Mouse (Mus musculus) neural tube, embryonic 15.5 days (tissue): ENCODE data around the gene Pi4ka. TPM values are rescaled to one million over a fixed set of nuclear protein-coding genes. Genes with fewer than 3 reads are reported as not detected.
"Not testable (repeated sequence)": the region's sequence is repeated elsewhere in the genome, so short reads cannot be mapped to it uniquely, and the experiment has no call there.

Source experiments
- ATAC-seq: fragments of 200-750 bp; cut with Nextera tagmentation; 2 replicates; pipeline ENCODE4 v1.8.0; 2017; ENCODE audit warnings: mild to moderate bottlenecking, moderate TSS enrichment, moderate library complexity; ENCODE audit not compliant: low FRiP score
- H3K27ac ChIP-seq: fragments of 300-500 bp; sonication (generic); replicated peaks from 2 replicates; pipeline ENCODE4 v1.5.1; 2015; ENCODE audit warnings: mild to moderate bottlenecking, inconsistent platforms
- H3K27me3 ChIP-seq: fragments of 300-500 bp; sonication (generic); replicated peaks from 2 replicates; pipeline ENCODE4 v1.6.1; 2015; ENCODE audit warnings: inconsistent platforms
- H3K36me3 ChIP-seq: fragments of 300-500 bp; sonication (generic); 2 replicates; pipeline ENCODE4 v1.6.1; 2015; ENCODE audit warnings: inconsistent platforms
- H3K4me1 ChIP-seq: fragments of 300-500 bp; sonication (generic); 2 replicates; pipeline ENCODE4 v1.6.1; 2015; ENCODE audit warnings: inconsistent platforms
- H3K4me2 ChIP-seq: fragments of 300-500 bp; sonication (generic); 2 replicates; pipeline ENCODE4 v1.6.1; 2015; ENCODE audit warnings: inconsistent platforms, mild to moderate bottlenecking, moderate library complexity
- H3K4me3 ChIP-seq: fragments of 300-500 bp; sonication (generic); replicated peaks from 2 replicates; pipeline ENCODE4 v1.5.1; 2015; ENCODE audit warnings: mild to moderate bottlenecking, inconsistent platforms
- H3K9ac ChIP-seq: fragments of 300-500 bp; sonication (generic); replicated peaks from 2 replicates; pipeline ENCODE4 v1.6.1; 2015; ENCODE audit warnings: mild to moderate bottlenecking, inconsistent platforms
- H3K9me3 ChIP-seq: fragments of 300-500 bp; sonication (generic); replicated peaks from 2 replicates; pipeline ENCODE4 v1.6.1; 2016; ENCODE audit warnings: inconsistent platforms
- WGBS: fragments of 180-500 bp; shearing (Covaris S2); methylation state at CpG from one replicate; pipeline ENCODE4 v1.1.7; 2015; ENCODE audit warnings: mixed read lengths; 5-methylcytosine and 5-hydroxymethylcytosine counted together
- polyA plus RNA-seq: library from polyadenylated mRNA; unstranded; fragments of >200 nt; fragmentation: Nextera tagmentation; extraction: Ambion mirVana; gene quantifications from 2 replicates; pipeline ENCODE4 v1.2.1, GENCODE M21; 2015

The Pi4ka gene
- polyA plus RNA-seq, 1 experiment from 2014 or later, result 59.7 TPM

GRCm38 (mm10) chr16:17244996-17245395 is 161.1 kb downstream of the Pi4ka start:
- Histone ChIP-seq H3K27me3 (no peaks in the 10 kb centered on the region), H3K9ac (no peak overlapping the region), H3K9me3 (no peaks in the 10 kb centered on the region), H3K4me3 (no peak overlapping the region), H3K36me3 (no peaks in the 10 kb centered on the region), H3K4me2 (no peak overlapping the region), H3K27ac (no peak overlapping the region), H3K4me1 (0 out of 2 replicates have a peak, but pooled peaks cover 15% of the 10 kb centered on the region)
- 88% methylated on average over 1 of the region's 1 CpGs for WGBS
- no peak for ATAC-seq

GRCm38 (mm10) chr16:17243731-17244130 is 162.4 kb downstream of the Pi4ka start:
- Histone ChIP-seq H3K36me3 (no peaks in the 10 kb centered on the region), H3K4me1 (peaks cover 25% of the 10 kb centered on the region), H3K9ac (no peak overlapping the region), H3K4me2 (no peak overlapping the region), H3K9me3 (no peaks in the 10 kb centered on the region), H3K4me3 (no peak overlapping the region), H3K27ac (no peak overlapping the region), H3K27me3 (no peaks in the 10 kb centered on the region)
- WGBS, result 71% methylated on average over 1 of the region's 1 CpGs
- ATAC-seq, result no peak

- WGBS, result 91% methylated on average over 2 of the region's 2 CpGs
- ATAC-seq, result no peak
- Histone ChIP-seq H3K9me3 (no peaks in the 10 kb centered on the region), H3K36me3 (no peaks in the 10 kb centered on the region), H3K27me3 (no peaks in the 10 kb centered on the region), H3K27ac (no peak overlapping the region), H3K4me2 (no peak overlapping the region), H3K9ac (no peak overlapping the region), H3K4me1 (peaks cover 63% of the 10 kb centered on the region), H3K4me3 (no peak overlapping the region)
Measured at GRCm38 (mm10) chr16:17239409-17239808, 166.7 kb downstream of the Pi4ka start.

- Histone ChIP-seq H3K9me3 (no peaks in the 10 kb centered on the region), H3K4me3 (no peak overlapping the region), H3K36me3 (no peaks in the 10 kb centered on the region), H3K9ac (no peak overlapping the region), H3K4me2 (no peak overlapping the region), H3K27me3 (no peaks in the 10 kb centered on the region), H3K4me1 (peaks cover 65% of the 10 kb centered on the region), H3K27ac (no peak overlapping the region)
- ATAC-seq, result no peak
- WGBS, result 82% methylated on average over 3 of the region's 3 CpGs
Measured at GRCm38 (mm10) chr16:17237634-17238033, 168.5 kb downstream of the Pi4ka start.

- no peaks in the 10 kb centered on the region for H3K27me3 ChIP-seq
- H3K4me3 ChIP-seq, result peak overlapping the region; percentile 90
- WGBS, result 36% methylated on average over 9 of the region's 9 CpGs
- H3K9ac ChIP-seq, result peak overlapping the region; percentile 90
- H3K4me2 ChIP-seq, result peak overlapping the region; percentile 82
- no peaks in the 10 kb centered on the region for H3K9me3 ChIP-seq
- peaks cover 59% of the 10 kb centered on the region for H3K4me1 ChIP-seq
- no peak for ATAC-seq
- no peaks in the 10 kb centered on the region for H3K36me3 ChIP-seq
- H3K27ac ChIP-seq, result peak overlapping the region; percentile 96; the same call in 1 of the 2 replicates
Measured at GRCm38 (mm10) chr16:17234916-17235665, 171.0 kb downstream of the Pi4ka start.

GRCm38 (mm10) chr16:17234499-17234895 is 171.6 kb downstream of the Pi4ka start:
- ATAC-seq, result no peak
- no peaks in the 10 kb centered on the region for H3K27me3 ChIP-seq
- 3% methylated on average over 12 of the region's 12 CpGs for WGBS
- no peaks in the 10 kb centered on the region for H3K9me3 ChIP-seq
- H3K36me3 ChIP-seq, result no peaks in the 10 kb centered on the region
- peak overlapping the region; percentile 90 for H3K4me3 ChIP-seq
- peaks cover 57% of the 10 kb centered on the region for H3K4me1 ChIP-seq
- H3K4me2 ChIP-seq, result peak overlapping the region; percentile 82
- peak overlapping the region; percentile 96 for H3K27ac ChIP-seq
- peak overlapping the region; percentile 90 for H3K9ac ChIP-seq

GRCm38 (mm10) chr16:17233702-17234498 is 172.2 kb downstream of the Pi4ka start:
- H3K9me3 ChIP-seq, result no peaks in the 10 kb centered on the region
- peak overlapping the region; percentile 96 for H3K27ac ChIP-seq
- peak overlapping the region; percentile 82 for H3K4me2 ChIP-seq
- WGBS, result under 1% methylated on average over 56 of the region's 62 CpGs
- H3K9ac ChIP-seq, result peak overlapping the region; percentile 90
- H3K4me1 ChIP-seq, result peaks cover 51% of the 10 kb centered on the region
- H3K4me3 ChIP-seq, result peak overlapping the region; percentile 90
- peak; percentile 79 for ATAC-seq
- no peaks in the 10 kb centered on the region for H3K27me3 ChIP-seq
- no peaks in the 10 kb centered on the region for H3K36me3 ChIP-seq

GRCm38 (mm10) chr16:17232794-17233701 is 173.1 kb downstream of the Pi4ka start, which contains the start of gene Hic2:
Gene Hic2, plus strand, starts transcription at chr16:17233572.
- WGBS, result under 1% methylated on average over 59 of the region's 59 CpGs
- Histone ChIP-seq H3K27ac (peak within 1 kb of the TSS; percentile 96), H3K4me3 (peak within 1 kb of the TSS; percentile 90), H3K9me3 (no peaks in the 10 kb centered on the region), H3K27me3 (no peaks in the 10 kb centered on the region), H3K4me2 (peak within 1 kb of the TSS; percentile 82), H3K4me1 (peaks cover 43% of the 10 kb centered on the region), H3K9ac (peak within 1 kb of the TSS; percentile 90), H3K36me3 (no peaks in the 10 kb centered on the region)
- ATAC-seq, result peak; percentile 97

- H3K4me2 ChIP-seq, H3K36me3 ChIP-seq, H3K9me3 ChIP-seq, H3K4me3 ChIP-seq, ATAC-seq, H3K9ac ChIP-seq, H3K27me3 ChIP-seq, H3K27ac ChIP-seq: not testable (repeated sequence)
- H3K4me1 ChIP-seq, result peaks cover 30% of the 10 kb centered on the region
- 88% methylated on average over 2 of the region's 2 CpGs for WGBS
Measured at GRCm38 (mm10) chr16:17231523-17231922, 174.6 kb downstream of the Pi4ka start.
